Mouse (Mus musculus) neutrophil, adult 5-6 weeks (primary cell): Measurements from ENCODE around the gene Zfp553. TPM values are rescaled to one million over a fixed set of nuclear protein-coding genes. Genes with fewer than 3 reads are reported as not detected.

Experiments used
- total RNA-seq: library from RNA; stranded (forward); fragments of 200-1000 nt; gene quantifications from 2 replicates; pipeline ENCODE4 v1.2.3, GENCODE M21; 2017

Zfp553 gene
- total RNA-seq, 1 experiment from 2014 or later: 17.9 TPM

Other genes starting within 250 kb of the Zfp553 start
- gene Mvp, start 218.4 kb upstream of the Zfp553 start, total RNA-seq: 106 and 110 TPM in 2 replicates
- gene Pagr1b, start 216.6 kb upstream of the Zfp553 start, total RNA-seq: 8.4 and 32.4 TPM in 2 replicates
- 33.3 and 49.8 TPM in 2 replicates for gene Pagr1a, start 215.7 kb upstream of the Zfp553 start, total RNA-seq
- 22.7 and 34.7 TPM in 2 replicates for gene Gm42742, start 212.0 kb upstream of the Zfp553 start, total RNA-seq
- 2.6 TPM in 1 of 2 replicates, not detected in the other for gene Prrt2, start 211.8 kb upstream of the Zfp553 start, total RNA-seq
- gene Maz, start 206.0 kb upstream of the Zfp553 start, total RNA-seq: 49.3 and 57.7 TPM in 2 replicates
- 1.4 and 2.1 TPM in 2 replicates for gene Kif22, start 190.6 kb upstream of the Zfp553 start, total RNA-seq
- 2.1 TPM in 1 of 2 replicates, not detected in the other for gene Zg16, start 145.7 kb upstream of the Zfp553 start, total RNA-seq
- 156 and 166 TPM in 2 replicates for gene AI467606, start 141.7 kb upstream of the Zfp553 start, total RNA-seq
- gene Qprt, start 110.8 kb upstream of the Zfp553 start, total RNA-seq: 1.4 and 3.8 TPM in 2 replicates
- gene Spn, start 95.2 kb upstream of the Zfp553 start, total RNA-seq: 66.1 and 71.7 TPM in 2 replicates
- 54.4 and 58.3 TPM in 2 replicates for gene Cd2bp2, start 37.0 kb upstream of the Zfp553 start, total RNA-seq
- 92.2 and 99.7 TPM in 2 replicates for gene Tbc1d10b, start 24.6 kb upstream of the Zfp553 start, total RNA-seq
- 8.6 and 10.9 TPM in 2 replicates for gene Mylpf, start 24.2 kb upstream of the Zfp553 start, total RNA-seq
- gene Sept1, start 69 bp downstream of the Zfp553 start, total RNA-seq: 189 and 198 TPM in 2 replicates
- gene Zfp771, start 11.2 kb downstream of the Zfp553 start, total RNA-seq: 6.1 and 7.4 TPM in 2 replicates
- gene Dctpp1, start 27.6 kb downstream of the Zfp553 start, total RNA-seq: 6.8 and 8.0 TPM in 2 replicates
- 193 and 208 TPM in 2 replicates for gene Sephs2, start 41.0 kb downstream of the Zfp553 start, total RNA-seq
- 144 and 148 TPM in 2 replicates for gene Itgal, start 63.2 kb downstream of the Zfp553 start, total RNA-seq
- 5.4 and 6.8 TPM in 2 replicates for gene Zfp768, start 112.5 kb downstream of the Zfp553 start, total RNA-seq
- 23.5 and 24.2 TPM in 2 replicates for gene Zfp747, start 143.0 kb downstream of the Zfp553 start, total RNA-seq
- 7.7 and 8.7 TPM in 2 replicates for gene 9130019O22Rik, start 154.1 kb downstream of the Zfp553 start, total RNA-seq
- gene E430018J23Rik, start 160.6 kb downstream of the Zfp553 start, total RNA-seq: 7.7 and 9.8 TPM in 2 replicates
- gene Zfp764, start 173.8 kb downstream of the Zfp553 start, total RNA-seq: 19.3 and 24.2 TPM in 2 replicates
- gene Zfp688, start 189.0 kb downstream of the Zfp553 start, total RNA-seq: 21.1 and 22.7 TPM in 2 replicates
- gene Zfp689, start 216.1 kb downstream of the Zfp553 start, total RNA-seq: 2.1 and 2.7 TPM in 2 replicates
- gene Prr14, start 226.6 kb downstream of the Zfp553 start, total RNA-seq: 129 and 155 TPM in 2 replicates
- 92.1 and 93.0 TPM in 2 replicates for gene Fbrs, start 246.1 kb downstream of the Zfp553 start, total RNA-seq